Mouse (Mus musculus): Measurements from ENCODE around the gene Tcirg1. TPM values are rescaled to one million over a fixed set of nuclear protein-coding genes. Genes with fewer than 3 reads are reported as not detected.

Gene Tcirg1
- polyA plus RNA-seq, 1 experiment from 2014 or later, result 18.0 TPM

GRCm38 (mm10) chr19:3942315-3942714, 35.4 kb upstream of the Tcirg1 start:
- Histone ChIP-seq H3K4me1 (replicated peaks) (peaks cover 31% of the 10 kb centered on the region), H3K27ac (no peak overlapping the region), H3K9me3 (replicated peaks) (no peaks in the 10 kb centered on the region), H3K27me3 (no peaks in the 10 kb centered on the region), H3K4me3 (replicated peaks) (no peak overlapping the region), H3K36me3 (no peaks in the 10 kb centered on the region), H3K9ac (no peak overlapping the region), H3K4me2 (peak overlapping the region; percentile 67; the same call in 1 of the 2 replicates)
- ATAC-seq (ENCODE audit: low read depth) (no peak), DNase-seq (no peak)
- WGBS (ENCODE audit: insufficient replicate concordance), result 65% methylated on average over 7 of the region's 7 CpGs

GRCm38 (mm10) chr19:3935896-3936850, 29.2 kb upstream of the Tcirg1 start:
- DNase-seq (peak; percentile 36), ATAC-seq (ENCODE audit: low read depth) (peak; percentile 35)
- Histone ChIP-seq H3K27me3 (peaks cover 21% of the 10 kb centered on the region), H3K9ac (peak overlapping the region; percentile 62), H3K4me3 (replicated peaks) (peak overlapping the region; percentile 59), H3K4me2 (peak overlapping the region; percentile 76), H3K4me1 (replicated peaks) (peaks cover 21% of the 10 kb centered on the region), H3K27ac (peak overlapping the region; percentile 47; the same call in 1 of the 2 replicates), H3K36me3 (no peaks in the 10 kb centered on the region), H3K9me3 (replicated peaks) (no peaks in the 10 kb centered on the region)
- WGBS (ENCODE audit: insufficient replicate concordance), result 6% methylated on average over 22 of the region's 22 CpGs

DNA sequence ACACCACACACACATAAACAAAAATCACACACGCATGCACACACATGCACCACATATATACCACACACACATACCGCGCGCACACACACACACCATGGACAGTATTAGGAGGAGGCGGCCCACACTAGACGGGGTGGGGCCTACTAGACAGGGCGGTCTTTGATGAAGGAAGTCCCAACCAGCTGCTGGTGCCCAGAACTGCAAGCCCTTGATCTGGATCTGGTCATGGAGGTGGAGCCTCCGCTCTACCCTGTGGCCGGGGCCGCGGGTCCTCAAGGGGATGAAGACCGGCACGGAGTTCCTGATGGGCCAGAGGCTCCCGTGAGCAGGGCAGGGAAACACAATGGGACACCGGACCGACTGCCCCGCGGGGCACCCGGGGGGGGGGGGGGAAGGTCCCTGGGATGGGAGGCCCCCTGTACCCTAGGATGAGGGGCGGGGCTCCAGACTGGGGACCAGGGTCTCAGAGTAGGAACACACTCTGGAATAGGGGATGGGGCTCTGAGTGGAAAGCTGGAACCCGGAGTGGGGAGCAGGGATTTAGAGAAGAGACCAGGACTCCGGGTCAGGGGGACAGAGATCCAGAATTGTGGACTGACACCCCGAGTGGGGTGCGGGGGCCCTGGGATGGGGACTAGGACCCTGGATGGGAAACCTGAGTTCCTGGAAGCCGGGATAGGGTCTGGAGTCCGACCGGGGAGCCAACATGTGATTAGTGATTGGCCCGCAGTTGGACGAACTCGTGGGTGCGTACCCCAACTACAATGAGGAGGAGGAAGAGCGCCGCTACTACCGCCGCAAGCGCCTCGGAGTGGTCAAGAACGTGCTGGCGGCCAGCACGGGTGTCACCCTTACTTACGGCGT, 28.3 kb upstream of the Tcirg1 start, which contains the start of gene Unc93b1:
TSS of gene Unc93b1 (plus strand) at position 155 of the 864 bp plus-strand sequence.
- Histone ChIP-seq H3K4me3 (replicated peaks) (peak within 1 kb of the TSS; percentile 59), H3K27ac (peak within 1 kb of the TSS; percentile 47), H3K4me1 (replicated peaks) (peaks cover 27% of the 10 kb centered on the region), H3K27me3 (peaks cover 21% of the 10 kb centered on the region), H3K9ac (peak within 1 kb of the TSS; percentile 62), H3K4me2 (peak within 1 kb of the TSS; percentile 76), H3K9me3 (replicated peaks) (no peaks in the 10 kb centered on the region), H3K36me3 (no peaks in the 10 kb centered on the region)
- WGBS (ENCODE audit: insufficient replicate concordance), result 4% methylated on average over 42 of the region's 42 CpGs
- ATAC-seq (ENCODE audit: low read depth) (peak; percentile 83), DNase-seq (peak; percentile 41)

DNA sequence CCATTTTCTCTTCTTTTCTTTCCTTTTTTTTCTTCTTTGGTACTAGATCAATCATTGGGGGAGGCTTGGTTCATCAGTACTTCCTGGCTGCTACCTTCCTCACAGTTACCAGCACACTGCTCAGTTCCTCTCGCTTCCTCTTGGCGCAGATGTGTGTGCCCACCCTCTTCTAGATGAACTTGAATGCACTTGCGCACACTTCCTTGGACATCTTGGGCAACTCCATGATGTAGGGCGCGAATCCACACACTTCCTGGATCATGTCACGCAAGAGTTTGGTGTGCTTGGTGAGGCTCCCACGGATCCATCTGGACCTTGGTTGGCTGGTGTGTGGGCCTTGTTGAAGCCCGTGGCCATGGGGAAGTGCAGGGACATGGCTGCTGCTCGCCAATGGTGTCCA, 24.8 kb upstream of the Tcirg1 start:
- Histone ChIP-seq H3K4me2 (no peak overlapping the region), H3K4me3 (replicated peaks) (no peak overlapping the region), H3K27ac (no peak overlapping the region), H3K36me3 (no peaks in the 10 kb centered on the region), H3K9ac (no peak overlapping the region), H3K27me3 (peaks cover 15% of the 10 kb centered on the region), H3K9me3 (replicated peaks) (no peaks in the 10 kb centered on the region), H3K4me1 (replicated peaks) (peaks cover 34% of the 10 kb centered on the region)
- ATAC-seq (ENCODE audit: low read depth) (no peak), DNase-seq (no peak)
- 69% methylated on average over 9 of the region's 9 CpGs for WGBS (ENCODE audit: insufficient replicate concordance)

DNA sequence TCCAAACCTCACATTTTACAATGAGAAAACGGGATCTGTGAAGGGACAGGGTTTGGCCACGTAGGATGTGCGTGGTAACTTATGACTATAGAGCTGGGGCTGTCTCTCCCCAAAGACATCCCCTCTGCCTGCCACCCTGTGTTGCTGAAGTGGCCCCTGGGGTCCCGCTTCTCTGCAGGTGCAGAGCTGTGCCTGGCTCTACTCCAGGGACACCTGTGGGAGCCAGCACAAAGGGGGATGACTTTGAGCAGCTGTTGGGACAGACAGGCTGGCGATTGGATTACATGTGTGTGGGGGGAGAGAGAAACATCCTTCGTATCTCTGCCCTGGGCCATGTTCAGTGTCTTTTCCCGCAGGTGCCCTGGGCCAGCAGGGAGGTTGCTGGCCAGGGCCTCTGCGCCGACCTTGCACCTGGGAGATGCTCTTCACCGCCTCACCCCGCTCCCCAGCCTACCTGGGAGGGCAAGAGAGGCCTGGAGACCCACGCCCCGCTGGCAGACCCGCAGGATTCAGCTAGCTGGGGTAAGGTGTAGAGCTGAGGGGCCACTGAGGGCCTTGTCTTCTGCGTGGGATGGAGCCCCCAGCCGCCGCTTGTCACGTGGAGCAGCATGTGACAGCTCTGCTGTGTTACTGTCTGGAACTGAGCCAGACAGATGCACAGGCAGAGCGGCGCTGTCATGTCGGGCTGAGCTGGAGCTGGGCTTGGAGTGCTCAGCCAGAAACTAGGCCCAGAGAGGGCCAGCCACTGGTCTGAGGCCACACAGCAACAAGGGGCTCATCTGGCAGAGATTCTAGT, 23.5 kb upstream of the Tcirg1 start:
- Histone ChIP-seq H3K27ac (peak overlapping the region; percentile 65), H3K4me1 (replicated peaks) (peaks cover 21% of the 10 kb centered on the region), H3K36me3 (no peaks in the 10 kb centered on the region), H3K9me3 (replicated peaks) (no peaks in the 10 kb centered on the region), H3K9ac (no peak overlapping the region), H3K4me2 (no peak overlapping the region), H3K27me3 (peaks cover 5% of the 10 kb centered on the region), H3K4me3 (replicated peaks) (no peak overlapping the region)
- WGBS (ENCODE audit: insufficient replicate concordance), result 72% methylated on average over 21 of the region's 21 CpGs
- no peak for ATAC-seq (ENCODE audit: low read depth)
- DNase-seq, result no peak

GRCm38 (mm10) chr19:3929211-3929941, 22.4 kb upstream of the Tcirg1 start, which contains the start of gene Aldh3b1:
Gene Aldh3b1, minus strand, starts transcription at chr19:3929808.
- peaks cover 22% of the 10 kb centered on the region for H3K4me1 ChIP-seq (replicated peaks)
- H3K9ac ChIP-seq, result no peak within 1 kb of the TSS
- H3K4me3 ChIP-seq (replicated peaks), result no peak within 1 kb of the TSS
- no peaks in the 10 kb centered on the region for H3K27me3 ChIP-seq
- WGBS (ENCODE audit: insufficient replicate concordance), result 30% methylated on average over 12 of the region's 12 CpGs
- DNase-seq, result no peak
- peak; percentile 67 for ATAC-seq (ENCODE audit: low read depth)
- no peaks in the 10 kb centered on the region for H3K36me3 ChIP-seq
- peak within 1 kb of the TSS; percentile 65 for H3K27ac ChIP-seq
- H3K9me3 ChIP-seq (replicated peaks), result no peaks in the 10 kb centered on the region
- H3K4me2 ChIP-seq, result no peak within 1 kb of the TSS

GRCm38 (mm10) chr19:3928779-3929178, 21.8 kb upstream of the Tcirg1 start:
- Histone ChIP-seq H3K27ac (0 out of 2 replicates have a peak overlapping the region, but pooled peaks have one; percentile 65), H3K4me3 (replicated peaks) (no peak overlapping the region)

GRCm38 (mm10) chr19:3927989-3928388, 21.1 kb upstream of the Tcirg1 start:
- Histone ChIP-seq H3K27ac (no peak overlapping the region), H3K4me2 (no peak overlapping the region), H3K27me3 (no peaks in the 10 kb centered on the region), H3K4me3 (replicated peaks) (no peak overlapping the region), H3K36me3 (no peaks in the 10 kb centered on the region), H3K9me3 (replicated peaks) (no peaks in the 10 kb centered on the region), H3K9ac (no peak overlapping the region), H3K4me1 (replicated peaks) (peaks cover 32% of the 10 kb centered on the region)
- no peak for ATAC-seq (ENCODE audit: low read depth)
- WGBS (ENCODE audit: insufficient replicate concordance), result 66% methylated on average over 4 of the region's 4 CpGs
- no peak for DNase-seq

More at GRCm38 (mm10) chr19:3928779-3929178, 21.8 kb upstream of the Tcirg1 start:
- peak; percentile 5; the same call in 1 of the 2 replicates for ATAC-seq (ENCODE audit: low read depth)
- no peaks in the 10 kb centered on the region for H3K9me3 ChIP-seq (replicated peaks)
- DNase-seq, result no peak
- no peaks in the 10 kb centered on the region for H3K36me3 ChIP-seq
- WGBS (ENCODE audit: insufficient replicate concordance), result 62% methylated on average over 4 of the region's 4 CpGs
- peaks cover 25% of the 10 kb centered on the region for H3K4me1 ChIP-seq (replicated peaks)
- H3K9ac ChIP-seq, result no peak overlapping the region
- no peaks in the 10 kb centered on the region for H3K27me3 ChIP-seq
- no peak overlapping the region for H3K4me2 ChIP-seq

GRCm38 (mm10) chr19:3926685-3927084, 19.8 kb upstream of the Tcirg1 start:
- no peak overlapping the region for H3K9ac ChIP-seq
- 70% methylated on average over 6 of the region's 6 CpGs for WGBS (ENCODE audit: insufficient replicate concordance)
- H3K27me3 ChIP-seq, result no peaks in the 10 kb centered on the region
- ATAC-seq (ENCODE audit: low read depth) (no peak), DNase-seq (no peak)
- peak overlapping the region; percentile 18; the same call in 1 of the 2 replicates for H3K27ac ChIP-seq
- H3K36me3 ChIP-seq, result no peaks in the 10 kb centered on the region
- peaks cover 37% of the 10 kb centered on the region for H3K4me1 ChIP-seq (replicated peaks)
- no peak overlapping the region for H3K4me2 ChIP-seq
- no peak overlapping the region for H3K4me3 ChIP-seq (replicated peaks)
- H3K9me3 ChIP-seq (replicated peaks), result no peaks in the 10 kb centered on the region

- no peaks in the 10 kb centered on the region for H3K27me3 ChIP-seq
- no peak overlapping the region for H3K4me2 ChIP-seq
- no peak for ATAC-seq (ENCODE audit: low read depth)
- H3K4me1 ChIP-seq (replicated peaks), result peaks cover 37% of the 10 kb centered on the region
- H3K27ac ChIP-seq, result peak overlapping the region; percentile 18; the same call in 1 of the 2 replicates
- DNase-seq, result no peak
- no peaks in the 10 kb centered on the region for H3K9me3 ChIP-seq (replicated peaks)
- H3K36me3 ChIP-seq, result no peaks in the 10 kb centered on the region
- H3K4me3 ChIP-seq (replicated peaks), result no peak overlapping the region
- 48% methylated on average over 3 of the region's 3 CpGs for WGBS (ENCODE audit: insufficient replicate concordance)
- H3K9ac ChIP-seq, result no peak overlapping the region
These were observed 19.3 kb upstream of the Tcirg1 start for GRCm38 (mm10) chr19:3926279-3926678.

Measured in liver, embryonic 13.5 days (tissue).